Mouse (Mus musculus): Measurements from ENCODE around the gene Ten1.
A peak's percentile ranks its signal among the peaks of the same experiment; 100 is the strongest.

The Ten1 gene

DNA sequence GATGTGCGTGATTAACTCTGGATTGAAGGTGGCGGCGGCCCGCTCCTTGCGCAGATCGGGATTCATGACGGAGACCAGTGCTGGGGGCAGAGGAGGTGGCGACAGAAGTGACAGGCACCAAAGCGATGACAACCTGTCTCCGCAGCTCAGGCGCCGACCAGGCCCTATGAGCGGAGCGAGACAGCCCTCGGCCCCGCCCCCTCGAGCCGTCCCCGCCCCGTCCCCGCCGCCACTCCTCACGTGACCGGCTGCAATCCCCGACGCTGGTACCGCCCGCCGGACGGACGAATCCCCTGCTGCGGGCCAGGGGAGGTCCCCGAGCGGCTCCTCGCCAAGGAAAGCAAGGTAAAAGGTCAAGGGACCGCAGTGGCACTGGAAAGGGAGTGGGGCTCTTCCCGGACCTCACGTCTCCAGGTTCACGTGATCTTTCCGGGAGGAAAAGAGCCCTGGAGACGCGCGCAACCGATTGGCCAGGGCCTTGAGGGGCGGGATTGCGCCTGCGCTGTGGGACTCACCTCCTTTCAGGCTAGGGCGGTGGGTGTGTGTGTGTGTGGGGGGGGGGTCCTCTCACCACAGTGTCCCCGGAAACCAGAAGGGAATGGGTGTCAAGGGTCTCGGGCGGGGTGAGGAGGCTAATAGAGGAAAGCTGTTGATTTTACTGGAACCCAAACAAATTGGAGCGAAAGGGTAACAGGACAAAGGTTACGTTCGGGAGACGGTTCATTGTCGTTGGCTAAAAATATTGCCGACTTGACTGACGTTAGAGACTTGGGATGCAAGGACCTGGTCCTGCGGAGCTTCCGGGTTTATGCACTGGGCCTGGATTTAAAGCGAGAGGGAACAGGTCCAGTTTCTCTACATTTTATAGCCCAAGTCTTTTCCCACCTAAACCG, at the start of gene Ten1, which contains the start of gene Acox1:
Gene Ten1 (plus strand): TSS at position 217 of the 893 bp plus-strand sequence.
Gene Acox1 (minus strand): TSS at position 407 of the 893 bp plus-strand sequence.
- DNase-seq, result peak; percentile 97

DNA sequence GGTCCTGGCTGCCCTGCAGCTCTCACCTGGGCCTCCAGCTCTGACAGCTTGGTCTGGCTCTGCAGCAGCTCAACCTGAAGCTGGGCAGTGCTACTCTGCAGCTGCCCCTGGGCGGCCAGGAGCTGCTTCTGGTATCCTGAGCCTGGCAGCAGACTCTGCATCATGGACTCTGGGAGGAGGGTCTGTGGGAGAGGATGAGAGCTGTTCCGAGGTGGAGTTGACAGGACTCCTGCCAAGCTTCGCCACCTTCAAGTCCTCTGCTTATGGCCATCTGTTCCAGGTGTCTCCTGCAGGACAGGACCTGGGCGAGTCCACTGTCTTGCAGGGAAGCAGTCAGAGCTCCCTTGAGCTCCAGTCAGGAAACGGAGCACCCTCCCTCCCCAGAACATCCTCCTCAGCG, 49.3 kb upstream of the Ten1 start:
- DNase-seq, result peak; percentile 78

DNA sequence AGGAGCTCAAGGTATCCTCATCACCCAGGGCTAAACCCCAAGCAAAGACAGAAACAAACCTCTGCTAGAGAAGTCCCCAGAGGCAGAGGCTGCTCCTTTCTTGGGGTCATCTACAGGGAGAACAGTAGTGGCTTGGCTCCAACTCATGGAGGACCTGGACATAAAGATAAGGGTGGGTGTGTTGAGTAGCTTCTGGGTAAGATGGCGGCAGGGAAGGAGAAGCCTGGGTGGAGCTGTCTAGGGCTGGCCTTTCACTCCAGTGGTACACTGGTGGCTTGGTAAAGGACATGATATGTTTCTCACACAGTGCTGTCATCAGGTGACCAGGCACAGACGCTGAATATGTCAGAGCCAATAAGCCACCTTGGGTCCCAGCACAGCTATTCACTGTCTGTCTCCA, 47.7 kb upstream of the Ten1 start:
- no peak for DNase-seq

DNA sequence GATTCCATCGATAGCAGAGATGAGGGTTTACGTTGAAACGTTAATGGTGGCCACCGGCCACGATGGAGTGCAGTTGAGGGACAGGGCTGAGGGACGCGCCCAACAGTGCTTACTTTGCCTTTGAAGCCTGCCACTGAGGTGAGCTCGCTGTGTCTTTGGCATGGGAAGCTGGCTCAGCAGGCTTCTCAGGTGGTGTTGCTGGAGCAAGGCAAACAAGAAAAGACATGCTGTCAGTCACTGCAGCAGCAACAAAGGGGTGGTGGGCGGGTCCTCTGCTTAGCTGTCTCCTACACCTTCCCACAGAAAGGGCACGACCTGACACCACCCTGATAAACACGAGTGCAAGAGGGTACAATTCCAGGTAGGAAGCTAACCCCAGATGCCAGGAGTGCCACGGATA, 37.3 kb upstream of the Ten1 start:
- DNase-seq, result no peak

DNA sequence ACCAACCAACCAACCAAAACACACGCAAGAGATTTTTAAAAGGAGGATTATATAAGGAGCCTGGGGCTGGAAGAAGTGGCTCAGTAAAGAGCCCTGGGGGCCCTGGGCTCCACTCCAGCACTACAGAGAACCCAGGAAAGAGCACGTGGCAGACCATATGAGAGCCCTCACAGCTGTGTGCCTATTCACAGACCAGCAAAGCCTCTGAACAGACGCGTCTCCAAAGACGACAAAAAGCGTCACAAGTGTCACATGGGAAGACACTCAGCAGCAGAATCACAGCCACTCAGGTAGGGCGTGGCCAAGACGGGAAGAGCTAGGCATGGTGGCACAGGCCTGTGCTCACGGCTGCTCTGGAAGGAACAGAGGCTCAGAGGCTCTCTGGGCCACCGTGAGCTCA, 36.5 kb upstream of the Ten1 start:
- DNase-seq, result no peak

DNA sequence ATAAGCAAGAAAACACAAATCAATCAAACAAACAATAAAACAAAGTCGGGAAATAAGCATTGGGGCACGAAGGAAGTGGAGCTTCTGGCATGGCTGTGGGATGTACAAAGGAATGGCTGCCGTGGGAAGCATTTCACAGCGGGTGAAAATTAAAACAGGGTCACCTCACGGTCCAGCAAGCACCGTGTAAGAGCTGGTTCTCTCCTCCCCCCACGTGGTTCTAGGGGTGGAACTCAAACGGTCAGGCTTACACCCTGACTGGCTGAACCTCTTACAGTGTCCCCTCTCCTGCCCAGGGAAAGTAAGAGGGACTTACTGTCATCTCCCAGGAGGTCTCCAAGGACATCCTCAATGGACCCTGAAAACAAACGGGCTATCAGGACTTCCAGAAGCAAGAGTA, 35.7 kb upstream of the Ten1 start:
- no peak for DNase-seq

DNA sequence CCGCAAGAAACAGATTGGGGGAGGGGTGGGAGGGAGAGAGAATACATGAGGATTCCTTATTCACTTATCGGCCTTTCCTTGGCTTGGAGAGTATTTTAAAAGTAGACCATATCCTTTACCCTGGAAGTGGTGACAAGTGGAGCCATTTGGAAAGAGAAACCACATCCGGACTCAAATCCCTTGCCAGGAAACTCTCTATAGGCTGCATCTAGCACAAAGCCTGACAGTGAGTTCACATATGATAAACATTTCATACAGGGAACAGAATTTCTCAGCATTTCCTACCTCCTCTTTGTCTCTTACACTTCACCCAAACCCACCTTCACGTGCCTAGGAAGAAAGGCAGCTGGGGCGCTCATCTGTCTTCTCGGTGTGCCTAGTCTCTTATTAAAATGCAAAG, 31.4 kb upstream of the Ten1 start:
- DNase-seq, result no peak

DNA sequence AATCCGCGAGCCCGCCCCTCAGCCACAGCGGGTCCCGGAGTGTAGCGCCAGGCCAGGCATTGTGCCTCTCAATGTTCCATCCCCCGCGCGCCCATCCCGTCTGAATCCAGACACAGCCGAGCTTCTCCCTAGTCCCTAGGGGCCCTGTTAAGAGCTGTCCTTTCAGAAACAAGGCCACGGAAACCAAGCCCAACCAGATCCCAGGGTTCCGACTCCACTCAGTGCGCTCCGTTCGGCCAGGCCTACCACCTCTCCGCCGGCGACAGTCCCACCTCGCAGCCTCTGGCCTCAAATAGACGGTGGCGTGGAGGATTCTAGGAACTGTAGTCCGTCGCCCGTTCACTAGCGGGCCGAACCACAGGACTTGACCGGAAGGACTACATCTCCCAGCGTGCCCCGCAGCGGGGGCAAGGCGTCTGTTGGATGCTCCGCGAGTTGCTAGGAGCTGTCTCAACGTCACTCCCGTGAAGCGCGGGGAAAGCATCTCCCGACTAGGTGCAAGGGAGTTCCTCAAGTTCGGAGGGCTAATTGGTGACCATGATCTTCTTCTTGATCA, 30.7 kb upstream of the Ten1 start, which contains the start of gene Fbf1:
Gene Fbf1 (minus strand): TSS at position 283 of the 556 bp plus-strand sequence.
- DNase-seq, result peak; percentile 97

DNA sequence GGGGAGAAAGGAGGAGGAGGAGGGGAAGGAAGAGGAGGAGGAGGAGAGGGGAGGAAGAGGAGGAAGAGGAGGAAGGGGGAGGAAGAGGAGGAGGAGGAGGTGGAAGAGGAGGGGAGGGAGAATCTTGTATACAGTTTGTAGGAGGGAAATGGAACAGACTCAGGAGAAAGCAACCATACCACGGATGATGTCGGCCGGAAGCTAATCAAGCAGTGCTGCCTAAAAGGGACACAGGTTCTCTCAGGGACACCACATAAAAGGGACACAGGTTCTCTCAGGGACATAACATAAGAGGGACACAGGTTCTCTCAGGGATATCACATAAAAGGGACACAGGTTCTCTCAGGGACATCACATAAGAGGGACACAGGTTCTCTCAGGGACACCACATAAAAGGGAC, 29.4 kb upstream of the Ten1 start:
- no peak for DNase-seq

DNA sequence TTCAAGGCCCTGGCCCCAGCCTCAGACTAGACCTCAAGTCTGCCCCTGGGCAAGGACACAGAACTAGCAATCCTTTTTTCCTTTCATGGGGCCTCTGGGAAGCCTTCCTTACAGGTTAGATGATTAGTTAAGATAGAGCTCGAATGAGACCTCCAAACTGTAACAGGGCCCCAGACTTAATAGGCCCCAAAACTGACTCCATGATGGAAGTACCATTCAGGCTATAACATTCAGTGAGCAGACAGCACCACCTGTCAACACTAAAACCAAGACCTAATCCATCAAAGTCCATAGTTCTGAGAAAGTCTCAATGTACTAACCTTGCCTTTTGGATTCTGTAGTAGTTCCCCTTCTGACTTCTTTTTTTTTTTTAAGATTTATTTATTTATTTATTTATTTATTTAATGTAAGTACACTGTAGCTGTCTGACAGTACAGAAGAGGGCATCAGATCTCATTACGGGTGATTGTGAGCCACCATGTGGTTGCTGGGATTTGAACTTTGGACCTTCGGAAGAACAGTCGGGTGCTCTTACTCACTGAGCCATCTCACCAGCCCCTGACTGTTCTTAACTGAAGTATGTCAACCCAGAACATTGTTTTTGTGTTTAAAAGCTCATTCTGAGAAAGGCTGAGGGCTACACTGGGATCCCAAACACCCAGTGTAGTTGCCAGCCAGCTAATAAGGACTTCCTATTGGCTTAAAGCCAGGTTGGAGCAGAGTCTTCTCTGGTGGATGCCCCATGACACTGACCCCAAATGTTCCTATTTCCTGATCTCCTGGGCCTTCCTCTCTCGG, 28.5 kb upstream of the Ten1 start:
- no peak for DNase-seq

DNA sequence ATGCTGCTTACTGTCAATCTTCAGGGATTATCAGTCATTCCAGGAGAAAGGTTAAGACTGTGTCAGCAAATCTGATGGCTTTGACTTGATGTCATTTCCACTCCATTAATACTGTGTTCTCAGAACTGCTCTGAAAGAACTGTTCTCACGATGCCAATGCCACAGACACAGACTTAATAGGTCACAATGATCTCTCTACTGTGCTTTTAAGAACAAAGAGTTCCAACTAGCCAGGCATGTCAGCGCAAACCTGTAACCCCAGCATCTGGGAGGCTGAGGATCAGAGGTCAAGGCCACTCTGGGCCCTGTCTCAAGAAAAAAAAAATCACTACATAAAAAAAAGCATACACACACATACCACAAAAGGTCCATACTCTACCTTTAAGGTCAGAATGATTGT, 26.7 kb upstream of the Ten1 start:
- no peak for DNase-seq

DNA sequence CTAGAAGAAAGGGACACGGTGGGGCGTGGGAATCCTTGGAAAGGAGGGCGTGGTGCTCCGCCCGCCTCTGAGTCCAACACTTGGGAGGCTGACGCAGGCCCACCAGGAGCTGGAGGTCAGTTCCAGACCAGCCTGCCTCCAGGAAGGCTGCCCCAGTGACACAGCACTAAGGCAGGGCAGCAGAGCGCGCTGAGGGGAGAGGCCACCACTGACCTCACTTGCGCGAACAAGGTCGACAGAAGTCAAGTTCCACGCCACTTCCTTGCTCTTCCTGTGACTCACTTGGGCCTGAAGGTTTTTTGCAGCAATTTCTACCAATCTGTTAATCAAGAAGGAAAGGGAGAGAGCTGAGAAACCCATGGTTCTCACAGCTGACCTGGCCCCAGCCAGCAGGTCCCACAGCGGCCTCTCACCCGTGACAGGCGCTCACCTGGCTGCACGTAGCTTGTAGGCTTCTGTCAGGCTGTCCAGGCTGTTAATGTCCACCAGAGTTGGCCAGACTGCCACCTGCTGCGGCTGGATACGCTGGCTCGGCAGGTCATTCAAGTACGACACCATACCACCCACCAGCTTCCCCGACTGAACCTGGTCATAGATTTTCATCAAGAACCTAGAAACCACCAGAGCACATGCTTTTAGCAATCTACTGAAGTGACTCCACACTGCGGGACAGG, 23.7 kb upstream of the Ten1 start:
- no peak for DNase-seq

DNA sequence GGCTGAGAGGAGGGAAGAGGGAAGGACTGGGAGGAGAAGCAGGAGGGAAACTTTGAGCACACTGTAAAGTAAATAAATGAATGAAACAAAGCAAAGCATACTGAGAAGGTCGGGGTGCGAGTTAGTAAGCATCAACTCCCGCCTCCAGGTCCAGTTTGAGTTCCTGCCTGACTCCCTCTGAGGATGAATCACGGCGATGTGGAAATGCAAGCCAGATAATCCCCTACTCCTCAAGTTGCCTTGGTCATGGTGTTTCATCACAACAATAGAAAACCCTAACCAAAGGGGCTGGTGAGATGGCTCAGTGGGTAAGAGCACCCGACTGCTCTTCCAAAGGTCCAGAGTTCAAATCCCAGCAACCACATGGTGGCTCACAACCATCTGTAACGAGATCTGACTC, 22.6 kb upstream of the Ten1 start:
- DNase-seq, result no peak

DNA sequence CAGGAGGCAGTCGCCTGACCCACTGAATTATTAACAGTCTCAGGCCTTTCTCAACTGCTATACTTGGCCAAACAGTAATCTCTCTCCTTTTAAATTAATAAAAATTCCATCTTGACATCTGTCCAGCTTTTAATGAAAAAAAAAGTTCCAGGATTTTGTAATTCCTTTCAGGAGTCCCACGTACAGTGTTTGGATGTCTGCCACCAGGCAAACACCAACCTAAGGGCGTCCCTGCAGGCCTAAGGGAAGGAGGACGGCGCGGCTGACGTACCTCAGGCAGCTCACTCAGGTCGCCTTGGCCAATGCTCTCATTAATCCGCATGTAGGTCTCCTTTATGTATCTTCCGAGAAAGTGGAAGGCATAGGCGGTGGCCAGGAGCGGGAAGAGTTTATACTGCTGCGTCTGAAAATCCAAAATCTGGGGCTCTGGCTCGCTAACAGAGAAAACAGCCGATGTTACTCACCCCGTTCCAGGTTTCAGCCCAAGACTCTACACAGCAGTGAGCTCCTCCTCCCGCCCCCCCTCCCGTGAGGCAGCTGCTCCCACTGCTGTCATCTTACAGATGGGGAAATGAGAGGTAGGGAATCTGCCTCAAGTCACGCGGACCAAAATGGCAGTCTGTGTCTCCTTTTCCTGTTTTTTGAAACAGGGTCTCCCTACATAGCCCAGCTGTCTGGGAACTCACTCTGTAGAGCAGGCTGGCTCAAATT, 20.1 kb upstream of the Ten1 start:
- DNase-seq, result no peak

DNA sequence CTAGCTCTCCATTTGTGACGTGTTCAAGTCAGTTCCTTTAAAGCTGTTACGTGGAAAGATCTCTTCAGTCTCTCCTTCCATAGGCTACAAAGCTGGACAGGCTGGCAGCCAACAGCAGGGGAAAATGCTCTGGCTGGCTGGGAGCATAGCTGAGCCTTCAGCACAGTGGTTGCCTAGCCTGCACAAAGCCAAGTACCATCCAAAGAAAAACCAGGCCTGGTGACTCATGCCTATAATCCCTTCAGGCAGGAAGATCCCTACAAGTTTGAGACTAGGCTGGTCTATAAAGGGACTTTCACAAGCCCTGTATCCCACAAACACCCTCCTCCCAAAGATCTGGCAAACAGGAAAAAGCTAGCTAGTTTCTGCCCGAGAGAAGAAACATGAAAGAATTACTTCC, 12.8 kb upstream of the Ten1 start:
- DNase-seq, result no peak

DNA sequence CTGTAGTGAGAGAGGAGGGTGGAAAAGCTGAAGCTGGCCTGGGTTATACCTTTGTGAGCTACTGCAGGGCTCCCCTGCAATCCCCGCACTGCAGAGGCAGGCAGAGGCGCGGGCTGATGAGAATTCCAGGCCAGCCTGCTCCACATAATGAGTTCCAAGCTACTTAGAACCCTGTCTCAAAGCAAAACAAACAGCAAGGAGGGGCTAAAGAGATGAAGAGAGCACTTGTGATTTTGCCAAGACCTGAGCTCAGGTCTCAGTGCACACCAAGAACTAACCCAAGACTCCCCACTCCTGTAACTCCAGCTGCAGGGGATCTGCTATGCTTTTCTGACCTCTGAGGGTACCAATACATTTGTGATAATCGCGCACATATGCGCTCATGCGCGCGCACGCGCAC, 12.3 kb upstream of the Ten1 start:
- no peak for DNase-seq

DNA sequence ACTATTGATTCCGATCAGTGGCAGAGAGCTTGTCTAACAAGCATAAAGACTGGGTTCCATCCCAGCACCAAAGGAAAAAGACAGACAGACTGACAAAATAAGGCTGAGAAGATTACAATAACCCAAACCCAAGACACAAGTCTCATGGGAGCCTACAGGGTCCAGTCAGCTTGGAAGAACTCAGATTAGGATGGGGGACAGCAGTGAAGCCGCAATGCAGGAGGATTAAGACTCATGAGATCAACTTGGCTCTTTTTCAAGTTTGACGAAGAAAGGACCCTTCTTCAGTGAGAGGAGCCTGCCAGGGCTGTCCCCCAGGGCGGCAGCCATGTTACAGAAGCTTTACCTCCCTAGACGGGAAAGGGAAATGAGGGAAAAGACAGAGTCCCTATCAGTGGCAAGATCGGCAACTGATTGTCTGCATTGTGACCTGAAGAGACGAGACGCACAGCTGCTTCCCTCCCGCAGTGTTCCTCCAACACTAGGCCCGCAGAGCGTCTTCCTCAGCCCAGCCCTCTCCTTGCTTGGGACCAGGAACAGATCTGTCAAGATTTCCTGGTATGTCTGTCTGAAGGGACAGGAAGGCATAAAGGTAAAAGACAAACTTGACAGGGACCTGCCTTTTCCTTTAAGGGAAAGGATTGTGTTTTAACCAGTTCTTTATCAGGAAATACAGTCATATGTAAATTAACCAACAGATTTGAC, 11.3 kb upstream of the Ten1 start:
- DNase-seq, result no peak

DNA sequence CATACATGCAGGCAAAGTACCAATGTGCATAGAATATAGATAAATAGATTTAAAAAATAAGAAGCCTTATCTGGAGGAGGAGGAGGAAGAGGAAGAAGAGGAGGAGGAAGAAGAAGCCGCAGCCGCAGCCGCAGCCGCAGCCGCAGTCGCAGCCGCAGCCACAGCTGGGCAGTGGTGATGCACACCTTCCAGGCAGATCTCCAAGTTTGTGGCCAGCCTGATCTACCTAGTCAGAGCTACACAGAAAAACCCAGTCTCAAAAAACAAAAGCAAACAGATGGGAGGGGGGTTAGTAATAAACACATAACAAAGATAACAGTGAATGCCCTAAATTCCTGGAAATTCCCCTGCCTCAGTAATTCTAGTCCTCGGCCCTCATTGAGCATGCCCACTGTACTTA, 4.0 kb upstream of the Ten1 start:
- DNase-seq, result no peak

DNA sequence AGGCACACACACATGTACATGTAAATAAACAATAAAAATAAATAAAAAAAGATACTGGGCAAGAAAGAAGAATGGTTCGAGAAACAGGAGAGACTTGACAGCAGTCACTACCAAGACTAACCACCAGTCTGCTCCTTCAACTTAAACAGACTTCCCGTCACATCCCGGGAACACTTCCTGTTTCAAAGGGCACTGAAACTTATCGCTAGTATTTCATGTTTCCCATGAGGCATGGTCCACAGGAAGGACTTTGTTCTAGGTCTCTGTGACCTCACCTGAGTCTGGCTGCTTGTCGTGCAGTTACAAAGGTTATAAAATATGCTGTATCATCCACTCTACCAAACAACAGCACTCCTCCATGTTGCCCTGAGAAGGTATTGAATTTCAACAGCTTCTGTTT, 3.4 kb upstream of the Ten1 start:
- no peak for DNase-seq

DNA sequence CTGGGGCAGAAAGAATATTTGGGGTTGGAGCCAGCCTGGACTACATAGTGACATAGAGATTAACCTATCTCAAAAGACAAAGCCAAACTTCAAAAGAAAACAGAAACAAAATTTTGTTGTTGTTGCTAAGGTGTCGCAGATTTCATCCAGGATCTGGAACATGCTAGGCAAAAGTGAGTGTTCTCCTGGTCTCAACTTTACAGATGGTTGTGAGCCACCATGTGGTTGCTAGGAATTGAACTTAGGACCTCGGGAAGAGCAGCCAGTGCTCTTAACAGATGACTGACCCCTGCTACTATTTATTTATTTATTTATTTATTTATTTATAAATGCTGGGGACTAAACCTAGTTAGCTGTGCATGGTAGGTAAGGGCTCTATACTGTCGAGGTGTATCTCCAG, 2.3 kb upstream of the Ten1 start:
- DNase-seq, result no peak

DNA sequence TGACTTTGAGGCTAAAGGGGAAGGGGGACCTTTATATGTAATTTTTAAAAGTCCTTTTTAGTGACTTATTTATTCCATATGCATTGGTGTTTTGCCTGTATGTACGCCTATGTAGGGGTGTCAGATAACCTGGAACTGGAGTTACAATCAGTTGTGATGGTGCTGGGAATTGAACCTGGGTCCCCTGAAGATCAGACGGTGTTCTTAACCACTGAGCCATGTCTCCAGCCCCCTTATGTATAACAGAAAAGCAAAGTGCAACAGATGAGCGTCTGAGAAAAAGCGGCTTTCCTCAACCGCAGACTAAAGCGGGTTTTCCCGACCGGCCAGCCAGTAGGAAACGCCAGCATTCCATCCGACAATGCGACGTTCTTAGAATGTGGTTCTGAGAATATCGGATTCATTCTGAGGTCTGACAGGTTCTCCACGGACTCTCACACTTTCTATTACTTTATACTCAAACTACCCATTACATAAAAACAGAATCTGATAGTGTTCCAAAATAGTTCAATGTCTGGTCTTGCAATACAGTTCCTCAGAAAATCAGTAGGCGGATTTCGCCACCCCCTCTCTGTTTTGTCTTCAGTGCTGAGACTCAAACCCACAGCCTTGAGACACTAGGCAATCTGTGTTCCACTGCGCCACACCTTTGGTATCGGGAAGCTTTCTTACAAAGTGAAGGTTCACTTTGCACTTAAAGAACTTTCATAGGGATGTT, 1.6 kb upstream of the Ten1 start:
- no peak for DNase-seq

All from cerebellum, adult 9-11 months (tissue).